Mouse (Mus musculus): ENCODE data around the gene Ubald2. TPM values are rescaled to one million over a fixed set of nuclear protein-coding genes. Genes with fewer than 3 reads are reported as not detected.
A peak's percentile ranks its signal among the peaks of the same experiment; 100 is the strongest.

The Ubald2 gene
- 77.5 and 87.8 TPM in 2 replicates for polyA plus RNA-seq (2014; fragmentation: Nextera tagmentation; extraction: Ambion mirVana)

GRCm38 (mm10) chr11:116433356-116434286, at the start of gene Ubald2:
TSS of gene Ubald2 (plus strand) at chr11:116434094.
- Histone ChIP-seq H3K36me3 (ENCODE audit: control insufficient read depth, insufficient read depth, low read length) (peaks cover 18% of the 10 kb centered on the region), H3K9me3 (ENCODE audit: control insufficient read depth, low read length) (no peaks in the 10 kb centered on the region), H3K4me2 (ENCODE audit: low read length) (peak within 1 kb of the TSS; percentile 71), H3K9ac (replicated peaks; ENCODE audit: low read length) (peak within 1 kb of the TSS; percentile 91), H3K4me3 (replicated peaks; ENCODE audit: low read depth, low read length) (peak within 1 kb of the TSS; percentile 83), H3K4me1 (ENCODE audit: control insufficient read depth, insufficient read depth, low read length) (peaks cover 21% of the 10 kb centered on the region), H3K27ac (replicated peaks; ENCODE audit: low read depth, low read length) (peak within 1 kb of the TSS; percentile 87), H3K27me3 (ENCODE audit: control insufficient read depth, insufficient read depth, low read length) (no peaks in the 10 kb centered on the region)
- WGBS = 2% methylated on average over 66 of the region's 66 CpGs
- DNase-seq = peak; percentile 99
- ATAC-seq (ENCODE audit: low FRiP score, low TSS enrichment) = peak; percentile 98

- ATAC-seq (ENCODE audit: low FRiP score, low TSS enrichment) = no peak
- 80% methylated on average over 11 of the region's 11 CpGs for WGBS
These were observed 49.7 kb upstream of the Ubald2 start for GRCm38 (mm10) chr11:116384171-116384570.

GRCm38 (mm10) chr11:116385999-116386398, 47.9 kb upstream of the Ubald2 start:
- no peaks in the 10 kb centered on the region for H3K27me3 ChIP-seq (ENCODE audit: control insufficient read depth, insufficient read depth, low read length)
- H3K36me3 ChIP-seq (ENCODE audit: control insufficient read depth, insufficient read depth, low read length) = 0 out of 2 replicates have a peak, but pooled peaks cover 12% of the 10 kb centered on the region
- ATAC-seq (ENCODE audit: low FRiP score, low TSS enrichment) (no peak), DNase-seq (no peak)
- 41% methylated on average over 5 of the region's 5 CpGs for WGBS
- no peak overlapping the region for H3K4me2 ChIP-seq (ENCODE audit: low read length)
- H3K27ac ChIP-seq (replicated peaks; ENCODE audit: low read depth, low read length) = no peak overlapping the region
- peaks cover 12% of the 10 kb centered on the region for H3K4me1 ChIP-seq (ENCODE audit: control insufficient read depth, insufficient read depth, low read length)
- H3K4me3 ChIP-seq (replicated peaks; ENCODE audit: low read depth, low read length) = no peak overlapping the region
- H3K9ac ChIP-seq (replicated peaks; ENCODE audit: low read length) = no peak overlapping the region
- no peaks in the 10 kb centered on the region for H3K9me3 ChIP-seq (ENCODE audit: control insufficient read depth, low read length)

More at GRCm38 (mm10) chr11:116384171-116384570, 49.7 kb upstream of the Ubald2 start:
- Histone ChIP-seq H3K27me3 (ENCODE audit: control insufficient read depth, insufficient read depth, low read length) (no peaks in the 10 kb centered on the region), H3K4me1 (ENCODE audit: control insufficient read depth, insufficient read depth, low read length) (peaks cover 12% of the 10 kb centered on the region), H3K9ac (replicated peaks; ENCODE audit: low read length) (no peak overlapping the region), H3K27ac (replicated peaks; ENCODE audit: low read depth, low read length) (no peak overlapping the region), H3K4me2 (ENCODE audit: low read length) (no peak overlapping the region), H3K9me3 (ENCODE audit: control insufficient read depth, low read length) (no peaks in the 10 kb centered on the region), H3K36me3 (ENCODE audit: control insufficient read depth, insufficient read depth, low read length) (0 out of 2 replicates have a peak, but pooled peaks cover 17% of the 10 kb centered on the region), H3K4me3 (replicated peaks; ENCODE audit: low read depth, low read length) (no peak overlapping the region)
- DNase-seq = no peak

- Histone ChIP-seq H3K4me2 (ENCODE audit: low read length) (peak overlapping the region; percentile 32), H3K27ac (replicated peaks; ENCODE audit: low read depth, low read length) (peak overlapping the region; percentile 33), H3K4me3 (replicated peaks; ENCODE audit: low read depth, low read length) (no peak overlapping the region; the same call in 1 of the 2 replicates), H3K36me3 (ENCODE audit: control insufficient read depth, insufficient read depth, low read length) (0 out of 2 replicates have a peak, but pooled peaks cover 2% of the 10 kb centered on the region), H3K27me3 (ENCODE audit: control insufficient read depth, insufficient read depth, low read length) (no peaks in the 10 kb centered on the region), H3K9ac (replicated peaks; ENCODE audit: low read length) (no peak overlapping the region; the same call in 1 of the 2 replicates), H3K4me1 (ENCODE audit: control insufficient read depth, insufficient read depth, low read length) (peaks cover 12% of the 10 kb centered on the region), H3K9me3 (ENCODE audit: control insufficient read depth, low read length) (no peaks in the 10 kb centered on the region)
- no peak for ATAC-seq (ENCODE audit: low FRiP score, low TSS enrichment)
- peak; percentile 62 for DNase-seq
- WGBS = 17% methylated on average over 16 of the region's 16 CpGs
These were observed 46.5 kb upstream of the Ubald2 start for GRCm38 (mm10) chr11:116387086-116388071.

GRCm38 (mm10) chr11:116388841-116389480, 44.9 kb upstream of the Ubald2 start:
- WGBS = 71% methylated on average over 14 of the region's 14 CpGs
- Histone ChIP-seq H3K9me3 (ENCODE audit: control insufficient read depth, low read length) (no peaks in the 10 kb centered on the region), H3K4me1 (ENCODE audit: control insufficient read depth, insufficient read depth, low read length) (peaks cover 12% of the 10 kb centered on the region), H3K4me2 (ENCODE audit: low read length) (no peak overlapping the region), H3K27ac (replicated peaks; ENCODE audit: low read depth, low read length) (no peak overlapping the region), H3K36me3 (ENCODE audit: control insufficient read depth, insufficient read depth, low read length) (no peaks in the 10 kb centered on the region), H3K9ac (replicated peaks; ENCODE audit: low read length) (no peak overlapping the region), H3K4me3 (replicated peaks; ENCODE audit: low read depth, low read length) (no peak overlapping the region), H3K27me3 (ENCODE audit: control insufficient read depth, insufficient read depth, low read length) (no peaks in the 10 kb centered on the region)
- DNase-seq (peak; percentile 32), ATAC-seq (ENCODE audit: low FRiP score, low TSS enrichment) (no peak)

GRCm38 (mm10) chr11:116394769-116395168, 39.1 kb upstream of the Ubald2 start:
- ATAC-seq (ENCODE audit: low FRiP score, low TSS enrichment) = no peak
- no peak overlapping the region for H3K9ac ChIP-seq (replicated peaks; ENCODE audit: low read length)
- no peak overlapping the region for H3K27ac ChIP-seq (replicated peaks; ENCODE audit: low read depth, low read length)
- H3K9me3 ChIP-seq (ENCODE audit: control insufficient read depth, low read length) = no peaks in the 10 kb centered on the region
- DNase-seq = no peak
- WGBS = 93% methylated on average over 4 of the region's 4 CpGs
- no peaks in the 10 kb centered on the region for H3K27me3 ChIP-seq (ENCODE audit: control insufficient read depth, insufficient read depth, low read length)
- H3K4me1 ChIP-seq (ENCODE audit: control insufficient read depth, insufficient read depth, low read length) = no peaks in the 10 kb centered on the region
- H3K36me3 ChIP-seq (ENCODE audit: control insufficient read depth, insufficient read depth, low read length) = peaks cover 8% of the 10 kb centered on the region
- no peak overlapping the region for H3K4me2 ChIP-seq (ENCODE audit: low read length)
- H3K4me3 ChIP-seq (replicated peaks; ENCODE audit: low read depth, low read length) = no peak overlapping the region

- no peaks in the 10 kb centered on the region for H3K27me3 ChIP-seq (ENCODE audit: control insufficient read depth, insufficient read depth, low read length)
- ATAC-seq (ENCODE audit: low FRiP score, low TSS enrichment) (no peak), DNase-seq (no peak)
- H3K9ac ChIP-seq (replicated peaks; ENCODE audit: low read length) = no peak overlapping the region
- no peak overlapping the region for H3K27ac ChIP-seq (replicated peaks; ENCODE audit: low read depth, low read length)
- H3K4me2 ChIP-seq (ENCODE audit: low read length) = no peak overlapping the region
- H3K4me3 ChIP-seq (replicated peaks; ENCODE audit: low read depth, low read length) = no peak overlapping the region
- no peaks in the 10 kb centered on the region for H3K4me1 ChIP-seq (ENCODE audit: control insufficient read depth, insufficient read depth, low read length)
- 91% methylated on average over 11 of the region's 11 CpGs for whole genome bisulfite sequencing
- peaks cover 8% of the 10 kb centered on the region for H3K36me3 ChIP-seq (ENCODE audit: control insufficient read depth, insufficient read depth, low read length)
- no peaks in the 10 kb centered on the region for H3K9me3 ChIP-seq (ENCODE audit: control insufficient read depth, low read length)
These were observed 37.5 kb upstream of the Ubald2 start for GRCm38 (mm10) chr11:116396276-116396933.
